Mouse (Mus musculus) myocyte (in vitro differentiated cells): ENCODE results near the gene Phlda2. TPM values are rescaled to one million over a fixed set of nuclear protein-coding genes. Genes with fewer than 3 reads are reported as not detected.

Experiments used
- H3K27me3 ChIP-seq: one replicate; pipeline ENCODE4 v1.6.1; 2011; ENCODE audit not compliant: control insufficient read depth, insufficient read depth, insufficient read length
- H3K36me3 ChIP-seq: one replicate; pipeline ENCODE4 v1.6.1; 2011; ENCODE audit not compliant: control insufficient read depth, insufficient read depth
- H3K4me2 ChIP-seq: one replicate; pipeline ENCODE4 v1.6.1; 2011; ENCODE audit warnings: low read depth, control low read depth
- H3K4me3 ChIP-seq: one replicate; pipeline ENCODE4 v1.5.1; 2011; ENCODE audit warnings: mild to moderate bottlenecking, control low read depth, moderate library complexity
- H3K79me2 ChIP-seq: one replicate; pipeline ENCODE4 v1.6.1; 2011; ENCODE audit not compliant: control insufficient read depth, insufficient read depth
- H3ac ChIP-seq: one replicate; pipeline ENCODE4 v1.6.1; 2011; ENCODE audit not compliant: control insufficient read depth, insufficient read length
- CEBPB ChIP-seq: IDR thresholded peaks from 2 replicates; pipeline ENCODE4 v1.6.1; 2011; ENCODE audit warnings: mild to moderate bottlenecking, moderate library complexity; ENCODE audit not compliant: poor library complexity, insufficient read depth, severe bottlenecking
- E2F4 ChIP-seq: IDR thresholded peaks from one replicate; pipeline ENCODE4 v1.6.1; 2011; ENCODE audit warnings: mild to moderate bottlenecking, control low read depth, moderate library complexity; ENCODE audit not compliant: insufficient read depth
- MAX ChIP-seq: IDR thresholded peaks from one replicate; pipeline ENCODE4 v1.6.1; 2011; ENCODE audit warnings: low read depth, mild to moderate bottlenecking, control low read depth
- MYOD1 ChIP-seq, 3 experiments: IDR thresholded peaks; one replicate each; pipeline ENCODE4 v1.6.1; 2011; ENCODE audit warnings: control low read depth in 2 of 3, low read depth in 2 of 3, mild to moderate bottlenecking in 2 of 3, moderate library complexity in 1 of 3; ENCODE audit not compliant: insufficient read length in 2 of 3, control insufficient read depth in 1 of 3
- MYOG ChIP-seq, 3 experiments: IDR thresholded peaks; one replicate each; pipeline ENCODE4 v1.6.1; 2011; ENCODE audit warnings: control low read depth in 2 of 3, low read depth in 2 of 3, mild to moderate bottlenecking in 2 of 3; ENCODE audit not compliant: insufficient read length in 2 of 3, control insufficient read depth in 1 of 3, insufficient read depth in 1 of 3
- POLR2A ChIP-seq: IDR thresholded peaks from one replicate; pipeline ENCODE4 v1.6.1; 2011; ENCODE audit warnings: low read depth, mild to moderate bottlenecking, control low read depth, moderate library complexity; ENCODE audit not compliant: insufficient read length
- POLR2AphosphoS2 ChIP-seq: IDR thresholded peaks from one replicate; pipeline ENCODE4 v1.6.1; 2011; ENCODE audit warnings: low read depth, control low read depth; ENCODE audit not compliant: insufficient read length
- REST ChIP-seq: IDR thresholded peaks from one replicate; pipeline ENCODE4 v1.6.1; 2011; ENCODE audit warnings: mild to moderate bottlenecking, control low read depth, moderate library complexity; ENCODE audit not compliant: insufficient read depth, insufficient read length
- SRF ChIP-seq: IDR thresholded peaks from one replicate; pipeline ENCODE4 v1.6.1; 2011; ENCODE audit warnings: low read depth; ENCODE audit not compliant: control insufficient read depth, insufficient read length
- TCF12 ChIP-seq: IDR thresholded peaks from one replicate; pipeline ENCODE4 v1.6.1; 2011; ENCODE audit warnings: mild to moderate bottlenecking, control low read depth; ENCODE audit not compliant: poor library complexity, insufficient read depth, severe bottlenecking
- TCF3 ChIP-seq: IDR thresholded peaks from one replicate; pipeline ENCODE4 v1.6.1; 2011; ENCODE audit warnings: low read depth, control low read depth; ENCODE audit not compliant: insufficient read length
- USF1 ChIP-seq: IDR thresholded peaks from one replicate; pipeline ENCODE4 v1.6.1; 2011; ENCODE audit warnings: low read depth, mild to moderate bottlenecking, control low read depth, moderate library complexity
- polyA plus RNA-seq: library from polyadenylated mRNA; unstranded; fragments of >200 nt; fragmentation: generic; extraction: Trizol; gene quantifications from one replicate; pipeline ENCODE4 v1.2.1, GENCODE M21; 2012; ENCODE audit warnings: missing spikeins

Phlda2 gene
- not detected for polyA plus RNA-seq

DNA sequence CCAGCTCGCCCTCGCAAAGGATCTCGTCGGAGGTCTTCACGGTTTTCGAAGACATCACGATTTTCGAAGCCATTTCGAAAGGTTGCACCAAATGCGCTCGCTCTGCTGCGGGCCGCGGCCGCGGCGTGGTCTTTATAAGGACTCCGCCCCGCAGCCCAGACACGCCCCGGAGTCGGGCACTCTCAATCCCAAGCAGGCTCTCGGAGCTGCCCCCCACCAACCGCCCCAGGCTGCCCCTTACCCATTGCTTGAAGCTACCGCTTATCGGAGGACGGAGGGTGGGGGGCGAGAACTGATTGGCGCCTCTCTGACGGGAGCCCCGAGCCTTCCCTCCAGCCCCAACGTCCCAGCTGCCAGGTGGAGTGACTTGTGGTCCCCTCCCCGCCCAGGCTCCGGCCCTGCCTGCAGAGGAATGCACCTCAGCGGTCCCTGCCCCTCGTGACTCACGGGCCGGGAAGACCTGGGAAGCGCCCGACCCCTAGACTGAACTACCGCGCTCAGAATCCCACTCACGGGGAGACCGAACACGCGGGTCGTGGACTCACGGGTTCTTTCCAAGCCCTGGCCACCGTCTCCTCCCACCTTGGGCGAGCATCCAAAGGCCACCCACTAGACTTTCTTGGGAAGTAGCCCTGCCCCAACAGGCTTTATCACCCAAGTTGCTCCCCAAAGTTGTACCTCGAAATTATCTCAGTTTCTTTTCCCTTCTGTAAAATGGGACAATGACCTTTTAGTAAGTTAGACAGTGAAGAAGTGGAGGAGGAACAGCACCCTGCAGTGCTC is at the start of gene Phlda2:
Phlda2 (minus strand) TSS at position 733 of the 783 bp plus-strand sequence.
- no peak within 1 kb of the TSS for H3ac ChIP-seq
- no peak within 1 kb of the TSS for H3K4me3 ChIP-seq
- TF ChIP-seq MYOG (IDR thresholded peaks at IDR 0.05; ENCODE audit: control insufficient read depth in 1 of 3, insufficient read depth in 1 of 3, insufficient read length in 2 of 3, low read depth in 2 of 3) (no peak), CEBPB (no peak), USF1 (no peak), MYOD1 (IDR thresholded peaks at IDR 0.05; ENCODE audit: control insufficient read depth in 1 of 3, insufficient read length in 2 of 3, low read depth in 2 of 3) (no peak), E2F4 (no peak), REST (no peak), POLR2A (no peak), POLR2AphosphoS2 (no peak), TCF12 (no peak), TCF3 (no peak), MAX (no peak), SRF (no peak)
- H3K27me3 ChIP-seq, result peaks cover 50% of the 10 kb centered on the region
- H3K36me3 ChIP-seq, result no peaks in the 10 kb centered on the region
- H3K4me2 ChIP-seq, result peak within 1 kb of the TSS; percentile 74
- H3K79me2 ChIP-seq, result no peaks in the 10 kb centered on the region

DNA sequence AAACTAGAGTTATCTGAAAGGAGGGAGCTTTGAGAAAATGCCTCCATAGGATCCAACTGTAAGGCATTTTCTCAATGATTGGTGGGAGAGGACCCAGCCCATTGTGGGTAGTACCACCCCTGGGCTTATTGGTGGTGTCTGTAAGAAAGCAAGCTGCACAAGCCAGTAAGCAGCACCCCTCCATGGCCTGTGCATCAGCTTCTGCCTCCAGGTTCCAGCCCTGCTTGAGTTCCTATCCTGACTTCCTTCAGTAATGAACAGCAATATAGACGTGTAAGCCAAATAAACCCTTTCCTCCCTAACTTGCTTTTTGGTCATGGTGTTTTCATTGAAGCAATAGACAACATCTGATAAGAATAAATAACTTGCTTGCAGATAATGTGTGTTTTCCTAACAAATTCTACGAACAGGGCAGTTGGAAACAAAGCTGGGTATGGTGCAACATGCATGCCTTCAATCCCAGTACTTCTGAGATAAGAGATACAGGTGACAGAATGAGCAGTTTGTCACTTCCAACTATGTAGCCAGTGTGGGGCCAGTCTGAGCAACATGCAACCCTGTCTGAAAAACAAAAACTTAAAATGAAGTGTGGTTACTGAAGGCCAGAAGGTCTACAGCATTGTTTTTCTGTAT is 46.8 kb upstream of the Phlda2 start:
- peak overlapping the region; percentile 68 for H3K4me3 ChIP-seq
- H3K27me3 ChIP-seq, result no peaks in the 10 kb centered on the region
- peak overlapping the region; percentile 91 for H3K4me2 ChIP-seq
- no peak overlapping the region for H3ac ChIP-seq
- H3K36me3 ChIP-seq, result peaks cover 4% of the 10 kb centered on the region
- peaks cover 39% of the 10 kb centered on the region for H3K79me2 ChIP-seq
- TF ChIP-seq POLR2AphosphoS2, result no peak
- no peak for TF ChIP-seq MYOD1 (IDR thresholded peaks at IDR 0.05; ENCODE audit: control insufficient read depth in 1 of 3, insufficient read length in 2 of 3, low read depth in 2 of 3)

DNA sequence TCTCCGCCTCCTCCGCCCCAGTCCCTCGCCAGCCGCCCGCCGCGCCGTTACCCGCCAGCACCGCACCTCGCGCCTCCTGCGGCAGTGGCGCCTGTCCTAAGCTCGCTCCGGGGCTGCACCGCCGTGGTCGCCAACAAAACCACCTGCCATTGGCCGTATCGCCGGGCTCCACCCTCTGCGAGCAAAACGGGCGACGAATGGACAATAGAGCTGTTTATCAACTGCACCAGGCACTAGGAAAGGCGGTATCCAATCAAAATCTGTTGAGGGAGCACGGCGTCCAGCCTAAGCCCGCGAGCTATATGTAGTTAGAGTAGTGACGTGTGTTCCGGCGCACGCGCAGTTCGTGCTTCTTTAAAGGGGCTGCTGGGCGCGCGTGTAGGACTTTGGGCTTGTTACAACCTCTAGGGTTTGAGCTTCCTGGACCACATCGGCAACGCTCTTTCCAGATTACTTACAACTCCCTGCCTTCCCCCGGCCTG is 46.1 kb upstream of the Phlda2 start, which contains the start of gene Nap1l4:
Nap1l4 (minus strand) TSS at position 131 of the 482 bp plus-strand sequence.
- peak within 1 kb of the TSS; percentile 96 for H3ac ChIP-seq
- TF ChIP-seq MYOG (IDR thresholded peaks at IDR 0.05; ENCODE audit: control insufficient read depth in 1 of 3, insufficient read depth in 1 of 3, insufficient read length in 2 of 3, low read depth in 2 of 3) (peak in 1 of 3 experiments; percentile 7), SRF (peak; percentile 67), E2F4 (no peak), TCF3 (no peak), MYOD1 (IDR thresholded peaks at IDR 0.05; ENCODE audit: control insufficient read depth in 1 of 3, insufficient read length in 2 of 3, low read depth in 2 of 3) (peak in 1 of 3 experiments; percentile 33), REST (no peak), POLR2A (peak; percentile 85), TCF12 (no peak), MAX (no peak), POLR2AphosphoS2 (peak; percentile 65)
- H3K27me3 ChIP-seq, result no peaks in the 10 kb centered on the region
- peak within 1 kb of the TSS; percentile 91 for H3K4me2 ChIP-seq
- peak within 1 kb of the TSS; percentile 68 for H3K4me3 ChIP-seq
- no peaks in the 10 kb centered on the region for H3K36me3 ChIP-seq
- H3K79me2 ChIP-seq, result peaks cover 46% of the 10 kb centered on the region

DNA sequence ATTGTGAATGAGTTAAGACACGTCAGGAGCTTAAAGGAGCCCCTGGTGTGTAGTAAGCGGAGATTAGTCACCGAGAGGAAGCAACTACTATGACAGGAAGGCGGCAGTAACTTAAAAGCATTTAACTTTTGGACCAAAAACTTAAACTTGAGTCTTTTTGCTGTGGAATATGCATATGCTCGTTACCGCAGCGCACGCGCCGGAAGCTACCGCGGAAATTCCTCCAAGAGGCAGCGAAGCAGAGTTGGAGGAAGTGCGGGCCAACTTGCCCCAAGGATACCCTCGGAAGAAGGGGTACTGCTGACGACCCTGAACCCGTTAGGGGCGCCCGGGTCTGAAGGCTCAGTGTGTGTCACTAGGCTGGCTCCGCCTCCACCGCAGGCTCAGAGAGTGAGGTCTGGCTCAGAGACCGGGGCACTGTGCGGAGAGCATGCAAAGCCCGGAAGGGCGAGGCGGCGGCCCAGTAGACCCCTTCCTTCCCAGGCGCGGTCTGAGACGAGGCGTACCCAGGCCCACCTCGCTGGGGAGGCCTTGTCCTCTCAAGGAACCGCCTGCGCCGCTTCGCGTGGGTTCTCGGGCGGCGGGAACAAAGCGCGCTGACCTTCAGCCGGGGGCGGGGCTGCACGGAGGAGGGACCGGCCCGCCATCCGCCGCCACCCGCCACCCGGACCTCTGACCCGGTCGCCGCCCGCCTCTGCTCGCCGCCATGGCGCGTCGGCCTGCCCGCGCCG is 45.4 kb upstream of the Phlda2 start:
- H3K4me2 ChIP-seq, result peak overlapping the region; percentile 89
- H3K27me3 ChIP-seq, result no peaks in the 10 kb centered on the region
- peak overlapping the region; percentile 68 for H3K4me3 ChIP-seq
- peak overlapping the region; percentile 96 for H3ac ChIP-seq
- H3K79me2 ChIP-seq, result peaks cover 52% of the 10 kb centered on the region
- no peaks in the 10 kb centered on the region for H3K36me3 ChIP-seq
- TF ChIP-seq POLR2AphosphoS2 (no peak), CEBPB (no peak), TCF3 (no peak), USF1 (no peak), MYOG (IDR thresholded peaks at IDR 0.05; ENCODE audit: control insufficient read depth in 1 of 3, insufficient read depth in 1 of 3, insufficient read length in 2 of 3, low read depth in 2 of 3) (no peak), TCF12 (no peak), E2F4 (no peak), MAX (no peak), MYOD1 (IDR thresholded peaks at IDR 0.05; ENCODE audit: control insufficient read depth in 1 of 3, insufficient read length in 2 of 3, low read depth in 2 of 3) (no peak), REST (no peak), POLR2A (no peak), SRF (no peak)
